Mouse (Mus musculus) testis, adult 2 months (tissue): ENCODE data around the gene Filip1.

Experiments used
- CTCF ChIP-seq: fragments of 200-500 bp; IDR thresholded peaks from 2 replicates; pipeline ENCODE4 v1.5.1; 2012; ENCODE audit warnings: low read depth, mild to moderate bottlenecking, inconsistent platforms, low read length, moderate library complexity; ENCODE audit not compliant: control insufficient read depth, insufficient read depth, insufficient replicate concordance
- POLR2A ChIP-seq: fragments of 200-500 bp; IDR thresholded peaks from 2 replicates; pipeline ENCODE4 v1.6.1; 2012; ENCODE audit warnings: low read depth, mild to moderate bottlenecking, inconsistent platforms, low read length, moderate library complexity; ENCODE audit not compliant: control insufficient read depth

GRCm38 (mm10) chr9:79947973-79948372 lies 64.7 kb downstream of the Filip1 start:
- no peak for TF ChIP-seq POLR2A
- TF ChIP-seq CTCF = no peak
